Mouse (Mus musculus): ENCODE data around the gene Plac9b. TPM values are rescaled to one million over a fixed set of nuclear protein-coding genes. Genes with fewer than 3 reads are reported as not detected.
A peak's percentile ranks its signal among the peaks of the same experiment; 100 is the strongest.
"Not testable (repeated sequence)": the region's sequence is repeated elsewhere in the genome, so short reads cannot be mapped to it uniquely, and the experiment has no call there.

Gene Plac9b
- polyA plus RNA-seq, 1 experiment from 2014 or later: 6.6 TPM

- H3K27ac ChIP-seq, H3K9me3 ChIP-seq: not testable (repeated sequence)
- WGBS: no CpG with 5 or more reads among the region's 7 CpGs
Measured at GRCm38 (mm10) chr14:26156032-26156431, 26.2 kb downstream of the Plac9b start.

GRCm38 (mm10) chr14:26147095-26147494 lies 35.2 kb downstream of the Plac9b start:
- H3K4me1 ChIP-seq; ATAC-seq (replicated peaks); H3K27me3 ChIP-seq (replicated peaks); H3K9me3 ChIP-seq; H3K27ac ChIP-seq; H3K4me3 ChIP-seq; H3K4me2 ChIP-seq; H3K9ac ChIP-seq; H3K36me3 ChIP-seq (replicated peaks): not testable (repeated sequence)
- no CpG with 5 or more reads among the region's 2 CpGs for WGBS

More at GRCm38 (mm10) chr14:26156032-26156431, 26.2 kb downstream of the Plac9b start:
- H3K4me1 ChIP-seq; H3K36me3 ChIP-seq (replicated peaks); ATAC-seq (replicated peaks); H3K27me3 ChIP-seq (replicated peaks); H3K9ac ChIP-seq; H3K4me3 ChIP-seq; H3K4me2 ChIP-seq: not testable (repeated sequence)

DNA sequence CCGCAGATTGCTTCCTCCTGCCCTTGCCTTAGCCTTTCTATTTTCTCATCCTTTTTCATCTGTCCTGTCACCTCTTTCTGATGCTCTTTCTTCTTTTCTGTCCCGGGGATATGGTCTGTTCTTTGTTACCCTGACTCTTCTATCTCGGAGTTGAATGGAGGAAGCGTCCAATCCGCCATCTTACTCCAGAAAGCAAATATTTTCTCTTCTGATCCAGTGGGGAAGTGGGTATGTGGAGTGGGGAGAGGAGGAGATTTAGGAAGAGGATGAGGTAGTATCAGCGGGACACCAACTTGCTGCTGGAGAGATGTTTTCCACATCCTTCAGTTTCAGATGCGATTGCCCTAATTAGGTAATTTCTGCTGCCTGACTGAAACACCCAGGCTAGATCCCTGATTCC lies 63.2 kb downstream of the Plac9b start:
- WGBS: no CpG with 5 or more reads among the region's 7 CpGs
- ATAC-seq (replicated peaks): not testable (repeated sequence)

DNA sequence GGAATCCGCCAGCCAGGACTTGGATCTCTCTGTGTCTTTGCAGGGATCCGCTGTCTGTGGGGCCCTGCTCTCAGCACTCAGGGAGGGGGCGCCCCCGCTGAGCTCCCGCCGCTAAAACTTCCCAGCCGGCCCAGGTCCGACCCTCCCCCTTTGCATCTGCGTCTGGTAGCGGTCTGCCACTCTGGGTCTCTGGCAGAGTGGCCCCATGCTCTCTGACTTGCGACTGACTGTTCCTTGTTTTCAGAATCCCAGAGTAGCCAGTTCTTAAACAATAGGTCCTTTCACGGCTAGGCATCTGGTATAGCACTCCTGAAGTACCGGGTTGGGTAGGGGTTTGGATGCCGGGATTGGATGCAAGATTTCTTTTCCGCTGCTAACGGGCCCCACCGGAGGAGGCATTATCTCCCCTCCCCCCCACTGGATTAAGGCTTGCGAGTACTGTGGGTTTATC lies 63.7 kb downstream of the Plac9b start:
- not testable (repeated sequence) for H3K27me3 ChIP-seq (replicated peaks); H3K4me1 ChIP-seq; H3K27ac ChIP-seq; H3K4me3 ChIP-seq; H3K36me3 ChIP-seq (replicated peaks); H3K4me2 ChIP-seq; H3K9ac ChIP-seq; H3K9me3 ChIP-seq
- peak; percentile 90 for ATAC-seq (replicated peaks)
- no CpG with 5 or more reads among the region's 18 CpGs for WGBS

More for the DNA sequence above, 63.2 kb downstream of the Plac9b start:
- not testable (repeated sequence) for H3K27me3 ChIP-seq (replicated peaks); H3K4me2 ChIP-seq; H3K4me1 ChIP-seq; H3K4me3 ChIP-seq; H3K9me3 ChIP-seq; H3K27ac ChIP-seq; H3K36me3 ChIP-seq (replicated peaks); H3K9ac ChIP-seq

DNA sequence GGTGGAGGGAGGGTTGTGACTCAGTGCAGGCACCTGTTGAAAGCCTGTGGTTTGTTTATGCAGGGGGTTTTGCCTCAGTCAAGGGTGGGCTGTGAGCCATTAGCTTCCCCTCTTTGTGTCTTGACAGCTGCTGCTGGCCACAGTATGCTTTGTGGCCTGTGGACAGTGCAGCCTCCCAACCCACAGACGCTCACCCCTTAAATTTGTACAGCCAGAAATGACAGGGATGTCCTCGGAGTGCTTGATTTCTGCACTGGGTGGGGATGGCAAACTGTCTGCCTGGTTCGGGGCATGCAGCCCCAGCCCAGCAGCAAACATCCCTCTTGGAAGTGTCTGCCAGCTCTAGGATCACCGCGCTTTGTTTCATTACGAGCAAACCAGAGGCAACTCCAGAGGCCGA lies 64.1 kb downstream of the Plac9b start, which contains the start of gene Duxbl2:
Duxbl2 (plus strand) TSS at position 200 of the 400 bp plus-strand sequence.
- not testable (repeated sequence) for H3K9ac ChIP-seq; H3K9me3 ChIP-seq; H3K4me2 ChIP-seq; H3K4me1 ChIP-seq; H3K36me3 ChIP-seq (replicated peaks); H3K27ac ChIP-seq; H3K4me3 ChIP-seq; H3K27me3 ChIP-seq (replicated peaks)
- ATAC-seq (replicated peaks): peak; percentile 45; the same call in 1 of the 2 replicates
- WGBS: no CpG with 5 or more reads among the region's 7 CpGs

Other genes starting within 250 kb of the Plac9b start
- not detected in 2 replicates for gene Cphx1, start 244.2 kb downstream of the Plac9b start, polyA plus RNA-seq (2015; fragmentation: Nextera tagmentation; extraction: Ambion mirVana)
- gene Duxbl1, start 203.9 kb downstream of the Plac9b start, polyA plus RNA-seq (2015; fragmentation: Nextera tagmentation; extraction: Ambion mirVana): 2.5 and 3.5 TPM in 2 replicates
- 9.2 and 9.3 TPM in 2 replicates for gene Gm9780, start 139.8 kb downstream of the Plac9b start, polyA plus RNA-seq (2015; fragmentation: Nextera tagmentation; extraction: Ambion mirVana)
- gene Tmem254c, start 115.1 kb downstream of the Plac9b start, polyA plus RNA-seq (2015; fragmentation: Nextera tagmentation; extraction: Ambion mirVana): 22.5 and 27.3 TPM in 2 replicates
- gene Cphx2, start 101.0 kb downstream of the Plac9b start, polyA plus RNA-seq (2015; fragmentation: Nextera tagmentation; extraction: Ambion mirVana): not detected in 2 replicates
- not detected in 2 replicates for gene Cphx3, start 100.2 kb downstream of the Plac9b start, polyA plus RNA-seq (2015; fragmentation: Nextera tagmentation; extraction: Ambion mirVana)
- gene Duxbl2, start 64.1 kb downstream of the Plac9b start, polyA plus RNA-seq (2015; fragmentation: Nextera tagmentation; extraction: Ambion mirVana): 0.46 and 1.2 TPM in 2 replicates
- gene Tmem254b, start 24.6 kb upstream of the Plac9b start, polyA plus RNA-seq (2015; fragmentation: Nextera tagmentation; extraction: Ambion mirVana): 22.8 and 30.1 TPM in 2 replicates
- gene Duxbl3, start 75.5 kb upstream of the Plac9b start, polyA plus RNA-seq (2015; fragmentation: Nextera tagmentation; extraction: Ambion mirVana): 1.3 and 2.8 TPM in 2 replicates